Mouse (Mus musculus) limb, embryonic 12.5 days (tissue): ENCODE results near the gene Rnf144a. TPM values are rescaled to one million over a fixed set of nuclear protein-coding genes. Genes with fewer than 3 reads are reported as not detected.

Experiments used
- ATAC-seq: fragments of 200-750 bp; cut with Nextera tagmentation; 2 replicates; pipeline ENCODE4 v1.8.0; 2017; ENCODE audit warnings: low read depth, moderate TSS enrichment; ENCODE audit not compliant: insufficient number of reproducible peaks, insufficient read depth, low FRiP score, low TSS enrichment
- H3K27ac ChIP-seq: fragments of 300-500 bp; sonication (generic); 2 replicates; pipeline ENCODE4 v1.5.1; 2016; ENCODE audit warnings: mild to moderate bottlenecking, moderate library complexity
- H3K27me3 ChIP-seq: fragments of 300-500 bp; sonication (generic); 2 replicates; pipeline ENCODE4 v1.6.1; 2016; ENCODE audit warnings: mild to moderate bottlenecking, moderate library complexity
- H3K36me3 ChIP-seq: fragments of 300-500 bp; sonication (generic); 2 replicates; pipeline ENCODE4 v1.6.1; 2016; ENCODE audit warnings: mild to moderate bottlenecking, moderate library complexity
- H3K4me1 ChIP-seq: fragments of 300-500 bp; sonication (generic); replicated peaks from 2 replicates; pipeline ENCODE4 v1.6.1; 2016
- H3K4me2 ChIP-seq: fragments of 300-500 bp; sonication (generic); 2 replicates; pipeline ENCODE4 v1.6.1; 2016; ENCODE audit warnings: mild to moderate bottlenecking, moderate library complexity
- H3K4me3 ChIP-seq: fragments of 300-500 bp; sonication (generic); replicated peaks from 2 replicates; pipeline ENCODE4 v1.5.1; 2016; ENCODE audit warnings: mild to moderate bottlenecking
- H3K9ac ChIP-seq: fragments of 300-500 bp; sonication (generic); replicated peaks from 2 replicates; pipeline ENCODE4 v1.6.1; 2016; ENCODE audit warnings: mild to moderate bottlenecking, moderate library complexity
- H3K9me3 ChIP-seq: fragments of 300-500 bp; sonication (generic); 2 replicates; pipeline ENCODE4 v1.6.1; 2016; ENCODE audit warnings: mild to moderate bottlenecking, moderate library complexity
- WGBS: fragments of 180-500 bp; shearing (Covaris S2); methylation state at CpG from one replicate; pipeline ENCODE4 v1.1.7; 2016; 5-methylcytosine and 5-hydroxymethylcytosine counted together
- polyA plus RNA-seq: library from polyadenylated mRNA; unstranded; fragments of >200 nt; fragmentation: Nextera tagmentation; extraction: Ambion mirVana; gene quantifications from 2 replicates; pipeline ENCODE4 v1.2.1, GENCODE M21; 2016

Gene Rnf144a
- 63.4 and 66.2 TPM in 2 replicates for polyA plus RNA-seq

- WGBS: 2% methylated on average over 41 of the region's 45 CpGs
- peak within 1 kb of the TSS; percentile 91 for H3K4me2 ChIP-seq
- no peaks in the 10 kb centered on the region for H3K27me3 ChIP-seq
- H3K4me1 ChIP-seq: peaks cover 50% of the 10 kb centered on the region
- H3K9me3 ChIP-seq: no peaks in the 10 kb centered on the region
- peak; percentile 84 for ATAC-seq
- no peaks in the 10 kb centered on the region for H3K36me3 ChIP-seq
- peak within 1 kb of the TSS; percentile 89 for H3K27ac ChIP-seq
- peak within 1 kb of the TSS; percentile 99 for H3K9ac ChIP-seq
- peak within 1 kb of the TSS; percentile 92 for H3K4me3 ChIP-seq
These were observed at the start of gene Rnf144a for GRCm38 (mm10) chr12:26415104-26415771. Rnf144a (minus strand) TSS chr12:26415254.

GRCm38 (mm10) chr12:26460091-26460490, 45.0 kb upstream of the Rnf144a start:
- Histone ChIP-seq H3K9ac (no peak overlapping the region), H3K4me1 (peaks cover 15% of the 10 kb centered on the region), H3K4me2 (no peak overlapping the region), H3K36me3 (no peaks in the 10 kb centered on the region), H3K27ac (no peak overlapping the region), H3K4me3 (no peak overlapping the region), H3K9me3 (no peaks in the 10 kb centered on the region), H3K27me3 (no peaks in the 10 kb centered on the region)
- 54% methylated on average over 2 of the region's 2 CpGs for WGBS
- ATAC-seq: no peak

DNA sequence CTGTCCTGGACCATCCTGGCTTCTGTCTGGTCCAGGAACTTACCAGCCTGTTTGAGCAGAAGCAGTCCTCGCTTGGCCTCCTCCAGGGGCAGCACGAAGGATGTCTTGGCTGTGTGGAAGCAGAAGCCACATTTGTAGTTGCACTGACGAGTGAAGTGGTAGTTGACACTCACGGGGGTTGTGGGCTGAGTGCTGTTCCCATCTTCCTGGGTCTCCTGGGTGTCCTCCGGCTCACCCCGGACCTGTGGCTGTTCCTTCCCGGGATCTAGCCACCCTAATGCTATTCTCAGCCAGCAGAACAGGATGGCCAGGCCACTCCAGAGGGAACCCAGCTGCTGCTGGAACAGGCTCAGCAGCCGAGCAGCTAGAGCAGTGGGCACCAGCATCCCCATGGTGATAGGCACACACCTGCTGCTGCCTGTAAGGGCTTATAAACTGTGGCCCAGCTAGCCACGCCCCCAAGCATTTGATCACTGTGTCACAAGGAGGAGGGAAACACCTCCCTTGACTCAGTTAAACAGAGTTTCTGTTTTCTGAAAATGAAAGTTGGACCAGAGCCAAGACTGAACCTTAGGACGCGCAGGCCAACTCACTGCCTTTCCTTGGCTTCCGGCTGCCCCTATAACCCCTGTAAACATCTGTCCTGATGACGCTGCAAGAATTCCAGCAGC, 41.1 kb upstream of the Rnf144a start, which contains the start of gene Rsad2:
TSS of gene Rsad2 (minus strand) at position 425 of the 671 bp plus-strand sequence.
- peak; percentile 93 for ATAC-seq
- WGBS: 38% methylated on average over 13 of the region's 13 CpGs
- H3K27ac ChIP-seq: peak within 1 kb of the TSS; percentile 13; the same call in 1 of the 2 replicates
- H3K36me3 ChIP-seq: no peaks in the 10 kb centered on the region
- H3K4me1 ChIP-seq: peaks cover 21% of the 10 kb centered on the region
- H3K27me3 ChIP-seq: no peaks in the 10 kb centered on the region
- H3K4me2 ChIP-seq: peak within 1 kb of the TSS; percentile 31
- H3K9ac ChIP-seq: no peak within 1 kb of the TSS
- no peak within 1 kb of the TSS for H3K4me3 ChIP-seq
- H3K9me3 ChIP-seq: no peaks in the 10 kb centered on the region

DNA sequence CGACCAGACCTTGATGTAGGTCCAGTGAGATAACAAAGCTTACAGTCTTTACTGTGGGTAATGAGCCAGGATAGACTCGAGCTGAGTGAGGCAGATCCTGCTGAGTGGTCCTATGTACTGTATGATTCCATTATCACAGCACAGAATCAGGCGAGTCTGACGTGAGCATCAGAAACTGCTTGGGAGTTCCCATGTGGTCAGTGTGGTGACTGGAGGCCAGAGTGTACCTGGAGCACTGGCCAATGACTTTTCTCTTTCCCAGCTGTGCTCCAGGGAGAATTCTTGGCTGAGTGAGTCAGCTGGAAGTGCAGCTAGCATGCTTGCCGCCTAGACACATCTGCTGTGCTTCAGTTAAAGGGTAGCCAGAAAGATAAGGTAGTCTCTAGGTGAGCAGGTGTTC, 39.6 kb upstream of the Rnf144a start:
- H3K9ac ChIP-seq: no peak overlapping the region
- H3K36me3 ChIP-seq: no peaks in the 10 kb centered on the region
- H3K4me2 ChIP-seq: no peak overlapping the region
- H3K4me1 ChIP-seq: peaks cover 21% of the 10 kb centered on the region
- no peak for ATAC-seq
- H3K27ac ChIP-seq: no peak overlapping the region
- H3K4me3 ChIP-seq: no peak overlapping the region
- H3K9me3 ChIP-seq: no peaks in the 10 kb centered on the region
- no peaks in the 10 kb centered on the region for H3K27me3 ChIP-seq
- 56% methylated on average over 5 of the region's 5 CpGs for WGBS

DNA sequence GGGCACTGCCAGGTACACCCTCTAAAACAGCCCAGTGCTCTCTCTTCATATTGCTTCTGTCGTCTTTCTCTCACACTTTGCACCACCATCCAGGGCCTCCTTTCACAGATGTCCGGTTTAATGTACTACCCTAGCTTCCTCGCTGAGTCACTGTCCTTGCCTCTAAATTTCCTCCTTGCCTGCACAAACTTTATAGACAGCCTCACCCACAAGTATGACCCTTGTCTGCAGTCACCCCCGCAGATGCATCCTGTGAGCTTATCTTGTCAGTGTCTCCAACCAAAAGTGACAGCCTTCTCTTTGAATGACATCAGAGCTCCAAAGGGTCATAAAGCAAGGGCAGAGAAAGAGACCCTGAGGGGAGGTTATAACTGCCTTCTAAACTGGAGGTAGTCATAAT, 37.9 kb upstream of the Rnf144a start:
- H3K36me3 ChIP-seq: no peaks in the 10 kb centered on the region
- H3K4me3 ChIP-seq: no peak overlapping the region
- 74% methylated on average over 4 of the region's 4 CpGs for WGBS
- no peak overlapping the region for H3K4me2 ChIP-seq
- H3K4me1 ChIP-seq: peaks cover 21% of the 10 kb centered on the region
- no peak overlapping the region for H3K9ac ChIP-seq
- no peak overlapping the region for H3K27ac ChIP-seq
- H3K27me3 ChIP-seq: no peaks in the 10 kb centered on the region
- no peak for ATAC-seq
- H3K9me3 ChIP-seq: no peaks in the 10 kb centered on the region

DNA sequence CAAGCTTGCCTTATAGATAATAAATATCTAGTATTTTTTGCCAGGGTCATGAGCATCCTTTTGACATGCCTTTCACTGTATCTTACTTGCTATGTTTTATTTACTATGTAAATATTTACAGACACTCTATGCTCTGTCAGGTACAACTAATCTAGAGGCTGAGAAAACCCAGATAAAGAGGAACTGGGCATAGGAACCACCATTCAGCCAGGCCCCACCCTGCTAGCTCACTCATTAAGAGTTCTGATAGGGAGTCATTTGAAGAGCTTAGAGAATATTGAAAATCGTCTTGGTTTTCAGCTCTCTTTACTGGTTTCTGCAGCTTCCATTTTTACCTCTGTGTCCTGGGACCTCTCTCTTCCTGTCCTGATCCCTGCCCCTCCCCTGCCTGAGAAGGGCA, 36.1 kb upstream of the Rnf144a start:
- no peak for ATAC-seq
- 27% methylated on average over 1 of the region's 1 CpGs for WGBS
- Histone ChIP-seq H3K4me2 (no peak overlapping the region), H3K27me3 (no peaks in the 10 kb centered on the region), H3K9me3 (no peaks in the 10 kb centered on the region), H3K9ac (no peak overlapping the region), H3K36me3 (no peaks in the 10 kb centered on the region), H3K4me1 (peaks cover 16% of the 10 kb centered on the region), H3K4me3 (no peak overlapping the region), H3K27ac (no peak overlapping the region)

- no peak overlapping the region for H3K4me3 ChIP-seq
- H3K4me2 ChIP-seq: no peak overlapping the region
- H3K36me3 ChIP-seq: no peaks in the 10 kb centered on the region
- ATAC-seq: no peak
- no peaks in the 10 kb centered on the region for H3K27me3 ChIP-seq
- H3K9me3 ChIP-seq: no peaks in the 10 kb centered on the region
- no peak overlapping the region for H3K27ac ChIP-seq
- 100% methylated on average over 2 of the region's 2 CpGs for WGBS
- peaks cover under 1% of the 10 kb centered on the region; the same call in 1 of the 2 replicates for H3K4me1 ChIP-seq
- H3K9ac ChIP-seq: no peak overlapping the region
These were observed 34.4 kb upstream of the Rnf144a start for GRCm38 (mm10) chr12:26449483-26449882.

- no peak for ATAC-seq
- H3K4me3 ChIP-seq: no peak overlapping the region
- 83% methylated on average over 4 of the region's 4 CpGs for WGBS
- no peak overlapping the region for H3K4me2 ChIP-seq
- no peak overlapping the region for H3K27ac ChIP-seq
- no peaks in the 10 kb centered on the region for H3K9me3 ChIP-seq
- H3K4me1 ChIP-seq: no peaks in the 10 kb centered on the region
- no peaks in the 10 kb centered on the region for H3K36me3 ChIP-seq
- no peak overlapping the region for H3K9ac ChIP-seq
- no peaks in the 10 kb centered on the region for H3K27me3 ChIP-seq
These were observed 31.5 kb upstream of the Rnf144a start for GRCm38 (mm10) chr12:26446377-26447045.

DNA sequence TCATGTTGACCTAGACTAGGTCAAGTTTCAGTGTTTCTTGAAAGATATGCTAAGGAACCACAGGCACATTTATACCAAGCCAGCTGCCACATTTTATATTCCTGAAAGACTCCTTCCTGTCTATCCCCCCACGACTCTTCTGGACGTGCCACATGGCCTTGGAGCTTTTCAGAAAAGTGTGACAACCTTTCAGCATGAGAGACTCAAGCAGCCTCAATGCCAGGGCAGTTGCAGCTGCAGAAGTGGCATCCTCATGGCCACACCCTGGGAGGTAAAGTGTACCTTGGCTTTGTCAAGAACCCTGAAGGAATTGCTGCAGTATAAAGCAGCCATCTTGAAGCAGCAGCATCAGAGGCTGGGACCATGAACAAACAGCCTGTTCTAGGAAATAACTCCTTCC, 29.5 kb upstream of the Rnf144a start:
- Histone ChIP-seq H3K36me3 (no peaks in the 10 kb centered on the region), H3K4me2 (no peak overlapping the region), H3K9me3 (no peaks in the 10 kb centered on the region), H3K4me3 (no peak overlapping the region), H3K27ac (no peak overlapping the region), H3K9ac (no peak overlapping the region), H3K27me3 (no peaks in the 10 kb centered on the region), H3K4me1 (no peaks in the 10 kb centered on the region)
- 77% methylated on average over 2 of the region's 2 CpGs for WGBS
- ATAC-seq: no peak

- Histone ChIP-seq H3K4me2 (no peak overlapping the region), H3K4me3 (no peak overlapping the region), H3K9ac (no peak overlapping the region), H3K9me3 (no peaks in the 10 kb centered on the region), H3K27ac (no peak overlapping the region), H3K27me3 (no peaks in the 10 kb centered on the region), H3K36me3 (no peaks in the 10 kb centered on the region), H3K4me1 (no peaks in the 10 kb centered on the region)
- ATAC-seq: no peak
- 1% methylated on average over 2 of the region's 2 CpGs for WGBS
These were observed 29.0 kb upstream of the Rnf144a start for GRCm38 (mm10) chr12:26444054-26444453.

GRCm38 (mm10) chr12:26439366-26439765, 24.3 kb upstream of the Rnf144a start:
- H3K4me1 ChIP-seq: no peaks in the 10 kb centered on the region
- no peak overlapping the region for H3K4me2 ChIP-seq
- H3K4me3 ChIP-seq: no peak overlapping the region
- ATAC-seq: no peak
- no peak overlapping the region for H3K9ac ChIP-seq
- no peaks in the 10 kb centered on the region for H3K27me3 ChIP-seq
- 27% methylated on average over 3 of the region's 3 CpGs for WGBS
- no peaks in the 10 kb centered on the region for H3K9me3 ChIP-seq
- H3K36me3 ChIP-seq: no peaks in the 10 kb centered on the region
- no peak overlapping the region for H3K27ac ChIP-seq
